Comparison of ENCODE assay signal across 20 mouse cellular contexts in the genomic region with DNA sequence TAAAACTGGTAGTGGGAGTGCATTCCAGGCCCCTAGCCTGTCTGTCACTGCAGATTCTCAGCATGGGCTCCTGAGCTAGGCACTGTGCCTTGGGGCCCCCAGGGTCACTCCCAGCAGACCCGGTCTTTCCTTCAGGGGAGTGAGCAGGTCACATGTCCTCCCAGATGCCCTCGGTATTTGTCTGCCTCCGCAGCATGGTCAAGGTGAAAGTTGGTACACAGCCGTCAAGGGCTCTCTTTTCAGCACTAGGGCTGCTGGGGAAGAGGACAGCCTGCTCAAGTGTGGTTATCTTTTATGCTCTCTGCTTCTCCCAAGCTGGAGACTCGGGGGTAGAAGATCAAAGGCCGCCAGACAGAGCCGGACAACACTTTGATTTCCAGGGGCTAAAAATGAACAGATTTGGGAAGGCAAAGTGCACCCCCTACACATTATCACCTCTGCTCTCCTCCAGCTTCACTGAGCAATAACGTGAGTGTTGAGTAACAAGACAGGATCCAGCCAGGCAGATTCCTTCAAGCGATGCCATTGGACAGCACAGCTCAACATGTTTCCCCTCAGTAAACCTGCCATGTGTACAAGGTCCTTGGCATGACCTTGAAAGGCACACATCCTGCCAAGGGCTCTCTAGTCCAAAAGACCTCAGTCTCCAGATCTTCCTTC.
A peak's percentile ranks its signal among the peaks of the same experiment; 100 is the strongest.
DNase-seq lines count a peak whose midpoint lies in the region; ATAC-seq and TF ChIP-seq lines count a peak whose summit lies in the region.
"Had no signal": no experiment of that assay in that cellular context is flagged by ENCODE, and none has a peak within 500 bp of the region (broad histone marks: within the 10 kb centered on the region; RNA-seq: fewer than 3 reads in every experiment).

No protein-coding gene starts in this region.

- no peak overlapping the region for H3K4me3 ChIP-seq in liver, postnatal 0 days (ENCODE audit: low read depth, low read length)
- no peak overlapping the region for H3K4me3 ChIP-seq in liver, embryonic 12.5 days
- no peak overlapping the region for H3K4me3 ChIP-seq in heart, embryonic 15.5 days
- H3K4me3 ChIP-seq: hindbrain, embryonic 12.5 days; limb, embryonic 10.5 days; midbrain, embryonic 12.5 days; neural tube, embryonic 12.5 days had no signal

- no peak overlapping the region for H3K27ac ChIP-seq in liver, postnatal 0 days (ENCODE audit: low read depth)
- no peak overlapping the region for H3K27ac ChIP-seq in liver, embryonic 12.5 days
- H3K27ac ChIP-seq in heart, embryonic 15.5 days, result peak overlapping the region; percentile 89
- H3K27ac ChIP-seq: hindbrain, embryonic 12.5 days; limb, embryonic 10.5 days; midbrain, embryonic 12.5 days; neural tube, embryonic 12.5 days; stomach, postnatal 0 days had no signal

- TF ChIP-seq EP300 in liver, postnatal 0 days (IDR thresholded peaks at IDR 0.05; ENCODE audit: low read depth), result no peak

- ATAC-seq in liver, postnatal 0 days, result 0 out of 2 replicates have a peak, but pooled peaks have one; percentile 13
- no peak for ATAC-seq in liver, embryonic 12.5 days
- ATAC-seq in heart, embryonic 15.5 days (replicated peaks; ENCODE audit: insufficient number of reproducible peaks, insufficient read depth, low FRiP score, low read depth), result peak; percentile 61
- no peak for ATAC-seq in activated CD4-positive, CD25-positive, alpha-beta regulatory T cell, adult 4 months

- 36% methylated on average over 9 of the region's 9 CpGs for WGBS in liver, postnatal 0 days (ENCODE audit: insufficient replicate concordance)
- 45% methylated on average over 9 of the region's 9 CpGs for WGBS in liver, embryonic 12.5 days (ENCODE audit: insufficient replicate concordance)
- 20% methylated on average over 9 of the region's 9 CpGs for WGBS in heart, embryonic 15.5 days

- no peaks in the 10 kb centered on the region for H3K9me3 ChIP-seq in liver, postnatal 0 days (ENCODE audit: low read length)
- H3K9me3 ChIP-seq in liver, embryonic 12.5 days (replicated peaks), result no peaks in the 10 kb centered on the region
- H3K9me3 ChIP-seq in heart, embryonic 15.5 days (replicated peaks), result no peaks in the 10 kb centered on the region
- H3K9me3 ChIP-seq: hindbrain, embryonic 12.5 days; limb, embryonic 10.5 days; midbrain, embryonic 12.5 days; neural tube, embryonic 12.5 days had no signal

- no peak for TF ChIP-seq CTCF in liver, postnatal 0 days (IDR thresholded peaks at IDR 0.05; ENCODE audit: low read depth)

- peak; percentile 95 for DNase-seq in heart, adult 11 months
- DNase-seq in heart, postnatal 25 days (ENCODE audit: low spot score), result no peak
- no peak for DNase-seq in liver, postnatal 0 days
- peak; percentile 15 to 39 for DNase-seq in heart, adult 9 months (ENCODE audit: low spot score in 2 of 2)
- DNase-seq in frontal cortex, postnatal 14 days (ENCODE audit: low spot score in 2 of 2), result no peak
- DNase-seq: adrenal gland, postnatal 25 days; cerebellum, adult 9-10 months; kidney, adult 8-10 months; kidney, postnatal 14 days; liver; thymus, adult 2 months; thymus, postnatal 4 days had no signal

- no peak overlapping the region for H3K9ac ChIP-seq in liver, postnatal 0 days (replicated peaks)
- H3K9ac ChIP-seq in liver, embryonic 12.5 days, result no peak overlapping the region
- no peak overlapping the region; the same call in 1 of the 2 replicates for H3K9ac ChIP-seq in heart, embryonic 15.5 days
- H3K9ac ChIP-seq: hindbrain, embryonic 12.5 days; midbrain, embryonic 12.5 days; neural tube, embryonic 12.5 days had no signal

- H3K36me3 ChIP-seq in liver, postnatal 0 days (replicated peaks; ENCODE audit: insufficient read depth, low read length), result no peaks in the 10 kb centered on the region
- no peaks in the 10 kb centered on the region for H3K36me3 ChIP-seq in liver, embryonic 12.5 days
- H3K36me3 ChIP-seq in heart, embryonic 15.5 days, result no peaks in the 10 kb centered on the region
- H3K36me3 ChIP-seq: hindbrain, embryonic 12.5 days; midbrain, embryonic 12.5 days; neural tube, embryonic 12.5 days had no signal

- no peak overlapping the region for H3K4me2 ChIP-seq in liver, postnatal 0 days (ENCODE audit: low read depth, low read length)
- no peak overlapping the region for H3K4me2 ChIP-seq in liver, embryonic 12.5 days
- peak overlapping the region; percentile 5; the same call in 1 of the 2 replicates for H3K4me2 ChIP-seq in heart, embryonic 15.5 days
- H3K4me2 ChIP-seq: hindbrain, embryonic 12.5 days; midbrain, embryonic 12.5 days; neural tube, embryonic 12.5 days had no signal

- intact Hi-C loops in heart, postnatal 25 days (cut with DNase I), result loop anchor here (5.0 kb wide), 1 partner anchor 35 kb away; no protein-coding TSS in a partner anchor

- peaks cover 5% of the 10 kb centered on the region; the same call in 1 of the 2 replicates for H3K4me1 ChIP-seq in liver, postnatal 0 days (ENCODE audit: insufficient read depth)
- peaks cover 6% of the 10 kb centered on the region; the same call in 1 of the 2 replicates for H3K4me1 ChIP-seq in liver, embryonic 12.5 days
- peaks cover 54% of the 10 kb centered on the region for H3K4me1 ChIP-seq in heart, embryonic 15.5 days (replicated peaks)

- no peaks in the 10 kb centered on the region for H3K27me3 ChIP-seq in liver, postnatal 0 days (ENCODE audit: insufficient read depth, low read length)
- peaks cover 12% of the 10 kb centered on the region for H3K27me3 ChIP-seq in liver, embryonic 12.5 days (replicated peaks)
- H3K27me3 ChIP-seq in heart, embryonic 15.5 days, result peaks cover 15% of the 10 kb centered on the region; the same call in 1 of the 2 replicates

Comparison
In these comparisons a context has a peak if more than half of its experiments do, and no peak if none do; other contexts are left out.
1. DNase-seq: peak in heart, adult 11 months (single experiment) and heart, adult 9 months (2 of 2); none in heart, postnatal 25 days (single experiment), liver, postnatal 0 days (single experiment) and frontal cortex, postnatal 14 days (0 of 2).
2. ATAC-seq: peak in liver, postnatal 0 days (single experiment) and heart, embryonic 15.5 days (single experiment); none in liver, embryonic 12.5 days (single experiment) and activated CD4-positive, CD25-positive, alpha-beta regulatory T cell, adult 4 months (single experiment).